Mouse (Mus musculus) neural tube, embryonic 12.5 days (tissue): ENCODE measurements around the gene Cd24a. TPM values are rescaled to one million over a fixed set of nuclear protein-coding genes. Genes with fewer than 3 reads are reported as not detected.

Source experiments
- ATAC-seq: fragments of 200-750 bp; cut with Nextera tagmentation; 2 replicates; pipeline ENCODE4 v1.8.0; 2017; ENCODE audit warnings: low read depth, mild to moderate bottlenecking, moderate TSS enrichment, moderate library complexity; ENCODE audit not compliant: low FRiP score
- H3K27ac ChIP-seq: fragments of 300-500 bp; sonication (generic); 2 replicates; pipeline ENCODE4 v1.5.1; 2016
- H3K27me3 ChIP-seq: fragments of 300-500 bp; sonication (generic); replicated peaks from 2 replicates; pipeline ENCODE4 v1.6.1; 2016; ENCODE audit warnings: mild to moderate bottlenecking
- H3K36me3 ChIP-seq: fragments of 300-500 bp; sonication (generic); 2 replicates; pipeline ENCODE4 v1.6.1; 2016; ENCODE audit warnings: mild to moderate bottlenecking
- H3K4me1 ChIP-seq: fragments of 300-500 bp; sonication (generic); 2 replicates; pipeline ENCODE4 v1.6.1; 2016
- H3K4me2 ChIP-seq: fragments of 300-500 bp; sonication (generic); replicated peaks from 2 replicates; pipeline ENCODE4 v1.6.1; 2016; ENCODE audit warnings: mild to moderate bottlenecking
- H3K4me3 ChIP-seq: fragments of 300-500 bp; sonication (generic); 2 replicates; pipeline ENCODE4 v1.5.1; 2016
- H3K9ac ChIP-seq: fragments of 300-500 bp; sonication (generic); 2 replicates; pipeline ENCODE4 v1.6.1; 2016; ENCODE audit warnings: mild to moderate bottlenecking
- H3K9me3 ChIP-seq: fragments of 300-500 bp; sonication (generic); 2 replicates; pipeline ENCODE4 v1.6.1; 2016; ENCODE audit warnings: mild to moderate bottlenecking
- WGBS: fragments of 180-500 bp; shearing (Covaris S2); methylation state at CpG from one replicate; pipeline ENCODE4 v1.1.7; 2016; 5-methylcytosine and 5-hydroxymethylcytosine counted together
- polyA plus RNA-seq: library from polyadenylated mRNA; unstranded; fragments of >200 nt; fragmentation: Nextera tagmentation; extraction: Ambion mirVana; gene quantifications from 2 replicates; pipeline ENCODE4 v1.2.1, GENCODE M21; 2016

The Cd24a gene
- polyA plus RNA-seq, 1 experiment from 2014 or later, result 795 TPM

- Histone ChIP-seq H3K4me3 (no peak overlapping the region), H3K27ac (no peak overlapping the region), H3K36me3 (no peaks in the 10 kb centered on the region), H3K9me3 (no peaks in the 10 kb centered on the region), H3K27me3 (no peaks in the 10 kb centered on the region), H3K9ac (no peak overlapping the region), H3K4me1 (no peaks in the 10 kb centered on the region), H3K4me2 (no peak overlapping the region)
- no peak for ATAC-seq
- 89% methylated on average over 5 of the region's 5 CpGs for WGBS
These were observed 31.4 kb downstream of the Cd24a start for GRCm38 (mm10) chr10:43609507-43609906.

GRCm38 (mm10) chr10:43609958-43610357, 31.9 kb downstream of the Cd24a start:
- Histone ChIP-seq H3K9ac (no peak overlapping the region), H3K4me3 (no peak overlapping the region), H3K4me1 (no peaks in the 10 kb centered on the region), H3K27ac (no peak overlapping the region), H3K4me2 (no peak overlapping the region), H3K27me3 (no peaks in the 10 kb centered on the region), H3K9me3 (no peaks in the 10 kb centered on the region), H3K36me3 (no peaks in the 10 kb centered on the region)
- WGBS, result 88% methylated on average over 2 of the region's 2 CpGs
- ATAC-seq, result no peak

- H3K4me3 ChIP-seq, result no peak overlapping the region
- H3K27ac ChIP-seq, result no peak overlapping the region
- no peaks in the 10 kb centered on the region for H3K9me3 ChIP-seq
- no peak for ATAC-seq
- H3K4me2 ChIP-seq, result no peak overlapping the region
- H3K4me1 ChIP-seq, result no peaks in the 10 kb centered on the region
- no peaks in the 10 kb centered on the region for H3K36me3 ChIP-seq
- no peak overlapping the region for H3K9ac ChIP-seq
- no peaks in the 10 kb centered on the region for H3K27me3 ChIP-seq
These were observed 33.0 kb downstream of the Cd24a start for GRCm38 (mm10) chr10:43611081-43611480.

- no peaks in the 10 kb centered on the region for H3K9me3 ChIP-seq
- peak overlapping the region; percentile 34 for H3K4me2 ChIP-seq
- H3K36me3 ChIP-seq, result no peaks in the 10 kb centered on the region
- ATAC-seq, result peak; percentile 62; the same call in 1 of the 2 replicates
- no peak overlapping the region for H3K9ac ChIP-seq
- H3K4me3 ChIP-seq, result no peak overlapping the region
- 4% methylated on average over 6 of the region's 6 CpGs for WGBS
- H3K27me3 ChIP-seq, result no peaks in the 10 kb centered on the region
- H3K27ac ChIP-seq, result 0 out of 2 replicates have a peak overlapping the region, but pooled peaks have one; percentile 20
- peaks cover 6% of the 10 kb centered on the region for H3K4me1 ChIP-seq
These were observed 41.0 kb downstream of the Cd24a start for GRCm38 (mm10) chr10:43619059-43619531.

- H3K9ac ChIP-seq, result no peak overlapping the region
- WGBS, result 92% methylated on average over 2 of the region's 2 CpGs
- H3K4me2 ChIP-seq, result no peak overlapping the region
- no peak for ATAC-seq
- H3K4me1 ChIP-seq, result peaks cover 6% of the 10 kb centered on the region
- no peak overlapping the region for H3K4me3 ChIP-seq
- no peaks in the 10 kb centered on the region for H3K36me3 ChIP-seq
- no peaks in the 10 kb centered on the region for H3K27me3 ChIP-seq
- H3K9me3 ChIP-seq, result no peaks in the 10 kb centered on the region
- no peak overlapping the region for H3K27ac ChIP-seq
These were observed 41.9 kb downstream of the Cd24a start for GRCm38 (mm10) chr10:43619939-43620338.

- peaks cover 6% of the 10 kb centered on the region for H3K4me1 ChIP-seq
- H3K27me3 ChIP-seq, result no peaks in the 10 kb centered on the region
- 93% methylated on average over 8 of the region's 8 CpGs for WGBS
- ATAC-seq, result no peak
- no peaks in the 10 kb centered on the region for H3K36me3 ChIP-seq
- no peak overlapping the region for H3K9ac ChIP-seq
- H3K27ac ChIP-seq, result no peak overlapping the region
- H3K9me3 ChIP-seq, result no peaks in the 10 kb centered on the region
- no peak overlapping the region for H3K4me3 ChIP-seq
- H3K4me2 ChIP-seq, result no peak overlapping the region
These were observed 45.4 kb downstream of the Cd24a start for GRCm38 (mm10) chr10:43623510-43623909.

- Histone ChIP-seq H3K4me3 (no peak overlapping the region), H3K9me3 (no peaks in the 10 kb centered on the region), H3K4me2 (no peak overlapping the region), H3K36me3 (no peaks in the 10 kb centered on the region), H3K9ac (no peak overlapping the region), H3K27ac (no peak overlapping the region), H3K4me1 (no peaks in the 10 kb centered on the region; the same call in 1 of the 2 replicates), H3K27me3 (no peaks in the 10 kb centered on the region)
- ATAC-seq, result no peak
- 60% methylated on average over 5 of the region's 5 CpGs for WGBS
These were observed 46.3 kb downstream of the Cd24a start for GRCm38 (mm10) chr10:43624362-43624761.

GRCm38 (mm10) chr10:43624791-43625398, 46.8 kb downstream of the Cd24a start:
- Histone ChIP-seq H3K36me3 (no peaks in the 10 kb centered on the region), H3K27me3 (no peaks in the 10 kb centered on the region), H3K9ac (no peak overlapping the region), H3K4me1 (no peaks in the 10 kb centered on the region; the same call in 1 of the 2 replicates), H3K27ac (no peak overlapping the region), H3K4me3 (no peak overlapping the region), H3K4me2 (no peak overlapping the region), H3K9me3 (no peaks in the 10 kb centered on the region)
- no peak for ATAC-seq
- WGBS, result 65% methylated on average over 2 of the region's 2 CpGs

- Histone ChIP-seq H3K4me3 (no peak overlapping the region), H3K9me3 (no peaks in the 10 kb centered on the region), H3K27ac (no peak overlapping the region), H3K27me3 (no peaks in the 10 kb centered on the region), H3K36me3 (no peaks in the 10 kb centered on the region), H3K9ac (no peak overlapping the region), H3K4me2 (no peak overlapping the region), H3K4me1 (no peaks in the 10 kb centered on the region; the same call in 1 of the 2 replicates)
- 64% methylated on average over 2 of the region's 2 CpGs for WGBS
- ATAC-seq, result 0 out of 2 replicates have a peak, but pooled peaks have one; percentile 25
These were observed 47.5 kb downstream of the Cd24a start for GRCm38 (mm10) chr10:43625578-43625977.

GRCm38 (mm10) chr10:43629216-43629615, 51.1 kb downstream of the Cd24a start:
- H3K4me3 ChIP-seq, result no peak overlapping the region
- H3K9ac ChIP-seq, result no peak overlapping the region
- peaks cover under 1% of the 10 kb centered on the region; the same call in 1 of the 2 replicates for H3K4me1 ChIP-seq
- H3K27me3 ChIP-seq, result no peaks in the 10 kb centered on the region
- H3K4me2 ChIP-seq, result no peak overlapping the region
- WGBS, result 86% methylated on average over 5 of the region's 5 CpGs
- no peak overlapping the region for H3K27ac ChIP-seq
- H3K36me3 ChIP-seq, result no peaks in the 10 kb centered on the region
- no peaks in the 10 kb centered on the region for H3K9me3 ChIP-seq
- ATAC-seq, result no peak

- Histone ChIP-seq H3K36me3 (no peaks in the 10 kb centered on the region), H3K27me3 (no peaks in the 10 kb centered on the region), H3K4me1 (peaks cover 5% of the 10 kb centered on the region; the same call in 1 of the 2 replicates), H3K9me3 (no peaks in the 10 kb centered on the region), H3K4me2 (no peak overlapping the region), H3K9ac (no peak overlapping the region), H3K4me3 (no peak overlapping the region), H3K27ac (no peak overlapping the region)
- no peak for ATAC-seq
These were observed 51.8 kb downstream of the Cd24a start for GRCm38 (mm10) chr10:43629857-43630256.

GRCm38 (mm10) chr10:43630634-43631033, 52.5 kb downstream of the Cd24a start:
- Histone ChIP-seq H3K4me1 (peaks cover 5% of the 10 kb centered on the region; the same call in 1 of the 2 replicates), H3K9ac (no peak overlapping the region), H3K9me3 (no peaks in the 10 kb centered on the region), H3K4me2 (no peak overlapping the region), H3K4me3 (no peak overlapping the region), H3K36me3 (no peaks in the 10 kb centered on the region), H3K27me3 (no peaks in the 10 kb centered on the region), H3K27ac (no peak overlapping the region)
- no peak for ATAC-seq
- 78% methylated on average over 4 of the region's 4 CpGs for WGBS

GRCm38 (mm10) chr10:43631049-43631448, 53.0 kb downstream of the Cd24a start:
- no peak overlapping the region for H3K27ac ChIP-seq
- no peak for ATAC-seq
- H3K36me3 ChIP-seq, result no peaks in the 10 kb centered on the region
- peaks cover 5% of the 10 kb centered on the region; the same call in 1 of the 2 replicates for H3K4me1 ChIP-seq
- no peak overlapping the region for H3K4me3 ChIP-seq
- no peaks in the 10 kb centered on the region for H3K9me3 ChIP-seq
- no peaks in the 10 kb centered on the region for H3K27me3 ChIP-seq
- H3K9ac ChIP-seq, result no peak overlapping the region
- no peak overlapping the region for H3K4me2 ChIP-seq
